Mouse (Mus musculus) urinary bladder, postnatal 25 days (tissue): ENCODE data around the gene Aldh8a1.
"Not testable (repeated sequence)": the region's sequence is repeated elsewhere in the genome, so short reads cannot be mapped to it uniquely, and the experiment has no call there.

ENCODE experiments used
- DNase-seq: peaks from one replicate; pipeline ENCODE4 v3.0.0; 2022; ENCODE audit warnings: low spot score

Aldh8a1 gene

GRCm38 (mm10) chr10:21369586-21369985 is 7.5 kb upstream of the Aldh8a1 start:
- DNase-seq, result no peak

- DNase-seq, result no peak
These were observed 4.8 kb upstream of the Aldh8a1 start for GRCm38 (mm10) chr10:21372271-21372670.

GRCm38 (mm10) chr10:21378196-21378944 is 1.3 kb downstream of the Aldh8a1 start:
- no peak for DNase-seq

GRCm38 (mm10) chr10:21382914-21383313 is 5.8 kb downstream of the Aldh8a1 start:
- no peak for DNase-seq

- no peak for DNase-seq
These were observed 8.1 kb downstream of the Aldh8a1 start for GRCm38 (mm10) chr10:21385111-21385663.

GRCm38 (mm10) chr10:21389075-21389474 is 12.0 kb downstream of the Aldh8a1 start:
- no peak for DNase-seq

- DNase-seq, result no peak
These were observed 13.3 kb downstream of the Aldh8a1 start for GRCm38 (mm10) chr10:21390440-21390839.

- no peak for DNase-seq
These were observed 14.2 kb downstream of the Aldh8a1 start for GRCm38 (mm10) chr10:21391286-21391685.

- DNase-seq, result no peak
These were observed 16.3 kb downstream of the Aldh8a1 start for GRCm38 (mm10) chr10:21393390-21393789.

GRCm38 (mm10) chr10:21395426-21396139 is 18.5 kb downstream of the Aldh8a1 start:
- DNase-seq, result no peak

GRCm38 (mm10) chr10:21398873-21399425 is 21.9 kb downstream of the Aldh8a1 start:
- not testable (repeated sequence) for DNase-seq

- no peak for DNase-seq
These were observed 22.5 kb downstream of the Aldh8a1 start for GRCm38 (mm10) chr10:21399622-21400021.

GRCm38 (mm10) chr10:21400031-21400430 is 22.9 kb downstream of the Aldh8a1 start:
- DNase-seq, result no peak

- DNase-seq, result no peak
These were observed 23.4 kb downstream of the Aldh8a1 start for GRCm38 (mm10) chr10:21400453-21400852.

- no peak for DNase-seq
These were observed 24.2 kb downstream of the Aldh8a1 start for GRCm38 (mm10) chr10:21401259-21401658.

- no peak for DNase-seq
These were observed 27.7 kb downstream of the Aldh8a1 start for GRCm38 (mm10) chr10:21404822-21405221.

- DNase-seq, result no peak
These were observed 28.8 kb downstream of the Aldh8a1 start for GRCm38 (mm10) chr10:21405707-21406534.

- no peak for DNase-seq
These were observed 33.6 kb downstream of the Aldh8a1 start for GRCm38 (mm10) chr10:21410711-21411110.

- DNase-seq, result no peak
These were observed 34.6 kb downstream of the Aldh8a1 start for GRCm38 (mm10) chr10:21411621-21412205.

- DNase-seq, result no peak
These were observed 37.9 kb downstream of the Aldh8a1 start for GRCm38 (mm10) chr10:21415031-21415430.

GRCm38 (mm10) chr10:21416184-21416583 is 39.1 kb downstream of the Aldh8a1 start:
- DNase-seq, result no peak

- DNase-seq, result no peak
These were observed 42.1 kb downstream of the Aldh8a1 start for GRCm38 (mm10) chr10:21419188-21419587.
